Mouse (Mus musculus): ENCODE measurements around the gene Mavs. TPM values are rescaled to one million over a fixed set of nuclear protein-coding genes. Genes with fewer than 3 reads are reported as not detected.

The Mavs gene
- polyA plus RNA-seq, 1 experiment from 2014 or later = 14.1 TPM

DNA sequence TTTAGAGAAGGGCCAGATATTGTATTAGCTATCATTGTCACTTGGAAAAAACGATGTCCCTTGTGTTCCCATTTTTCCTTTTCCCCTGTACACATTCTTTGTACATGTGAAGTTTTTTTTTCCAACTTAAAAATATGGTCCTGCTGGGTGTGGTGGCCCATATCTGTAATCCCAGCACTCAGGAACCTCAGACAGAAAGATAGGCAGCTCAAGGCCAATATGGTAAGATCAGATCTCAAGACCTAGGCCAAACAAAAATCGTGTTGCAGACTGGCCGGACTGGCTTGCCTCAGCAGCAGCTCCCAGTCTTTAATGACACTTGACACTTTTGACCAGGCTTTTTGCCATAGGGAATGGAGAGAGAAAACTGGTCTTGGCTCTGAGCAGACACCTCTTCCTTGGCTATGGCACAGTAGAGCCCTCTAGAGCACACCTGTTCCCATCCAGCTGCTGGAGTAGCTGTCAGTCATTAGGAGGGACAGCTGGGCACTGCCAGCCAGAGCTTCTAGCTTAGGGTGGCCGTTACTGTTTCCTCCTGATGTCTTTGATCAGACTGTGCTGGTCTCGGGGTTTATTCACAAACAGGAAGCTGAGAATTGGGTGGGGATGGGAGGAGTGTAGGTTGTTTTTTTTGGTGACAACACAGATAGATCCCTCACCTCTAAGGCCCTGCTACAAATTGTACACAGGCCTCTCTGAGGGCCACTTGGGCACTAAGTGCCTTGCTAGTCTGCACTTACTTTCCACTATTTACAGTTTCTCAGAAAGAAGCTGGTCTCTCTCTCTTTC, 44.1 kb upstream of the Mavs start:
- peak; percentile 26 for ATAC-seq
- TF ChIP-seq EP300 (IDR thresholded peaks at IDR 0.05) = peak; percentile 49; the same call in 1 of the 2 replicates
- TF ChIP-seq CTCF (IDR thresholded peaks at IDR 0.05) = no peak
- Histone ChIP-seq H3K9ac (replicated peaks; ENCODE audit: low read depth) (no peak overlapping the region), H3K4me2 (replicated peaks; ENCODE audit: low read depth, low read length) (0 out of 2 replicates have a peak overlapping the region, but pooled peaks have one; percentile 3), H3K9me3 (ENCODE audit: low read length) (no peaks in the 10 kb centered on the region), H3K4me1 (ENCODE audit: insufficient read depth, low read depth, low read length) (peaks cover 22% of the 10 kb centered on the region), H3K4me3 (ENCODE audit: low read depth, low read length) (no peak overlapping the region), H3K27ac (ENCODE audit: low read length) (peak overlapping the region; percentile 76), H3K36me3 (ENCODE audit: insufficient read depth, low read length) (peaks cover 8% of the 10 kb centered on the region; the same call in 1 of the 2 replicates), H3K27me3 (replicated peaks; ENCODE audit: insufficient read depth, low read length) (no peaks in the 10 kb centered on the region)
- peak; percentile 48 for DNase-seq (ENCODE audit: low spot score)
- WGBS = 32% methylated on average over 5 of the region's 5 CpGs

DNA sequence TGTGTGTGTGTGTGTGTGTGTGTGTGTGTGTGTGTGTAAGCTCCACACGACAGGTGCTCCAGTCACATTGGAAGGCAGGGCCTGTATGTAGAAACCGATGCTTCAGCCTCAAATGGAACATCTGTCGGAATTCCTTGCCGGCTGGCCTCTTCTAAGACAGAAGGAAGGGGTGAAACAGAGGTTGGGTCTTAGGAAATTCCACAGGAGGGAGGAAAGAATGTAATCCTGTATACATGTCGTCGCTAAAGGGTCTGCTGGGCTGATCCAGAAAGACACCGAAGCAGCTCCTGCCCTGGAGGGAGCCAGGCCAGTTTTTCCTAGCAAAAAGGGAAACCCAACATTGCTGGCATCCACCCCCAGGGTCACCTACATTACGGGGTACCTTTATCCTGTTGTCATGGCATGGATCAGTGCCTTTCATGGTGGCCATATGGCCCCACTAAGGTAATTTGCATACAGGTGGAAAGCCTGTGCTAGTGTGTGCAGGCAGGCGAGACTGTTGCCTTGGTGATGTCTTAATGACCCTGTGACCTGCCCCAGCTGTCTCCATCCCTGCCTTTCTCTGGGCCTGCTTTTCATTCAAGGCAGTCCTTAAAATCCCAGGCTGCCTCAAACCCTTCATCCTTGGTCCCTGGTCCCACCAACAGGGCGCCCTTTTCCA, 43.4 kb upstream of the Mavs start:
- no peak overlapping the region for H3K9ac ChIP-seq (replicated peaks; ENCODE audit: low read depth)
- H3K27ac ChIP-seq (ENCODE audit: low read length) = peak overlapping the region; percentile 76
- ATAC-seq (peak; percentile 19), DNase-seq (ENCODE audit: low spot score) (peak; percentile 46)
- TF ChIP-seq EP300 (IDR thresholded peaks at IDR 0.05) (no peak), CTCF (IDR thresholded peaks at IDR 0.05) (no peak)
- 40% methylated on average over 10 of the region's 10 CpGs for WGBS
- H3K4me1 ChIP-seq (ENCODE audit: insufficient read depth, low read depth, low read length) = peaks cover 22% of the 10 kb centered on the region
- no peak overlapping the region for H3K4me3 ChIP-seq (ENCODE audit: low read depth, low read length)
- no peaks in the 10 kb centered on the region for H3K9me3 ChIP-seq (ENCODE audit: low read length)
- H3K4me2 ChIP-seq (replicated peaks; ENCODE audit: low read depth, low read length) = 0 out of 2 replicates have a peak overlapping the region, but pooled peaks have one; percentile 17
- no peaks in the 10 kb centered on the region for H3K27me3 ChIP-seq (replicated peaks; ENCODE audit: insufficient read depth, low read length)
- H3K36me3 ChIP-seq (ENCODE audit: insufficient read depth, low read length) = peaks cover 8% of the 10 kb centered on the region; the same call in 1 of the 2 replicates

DNA sequence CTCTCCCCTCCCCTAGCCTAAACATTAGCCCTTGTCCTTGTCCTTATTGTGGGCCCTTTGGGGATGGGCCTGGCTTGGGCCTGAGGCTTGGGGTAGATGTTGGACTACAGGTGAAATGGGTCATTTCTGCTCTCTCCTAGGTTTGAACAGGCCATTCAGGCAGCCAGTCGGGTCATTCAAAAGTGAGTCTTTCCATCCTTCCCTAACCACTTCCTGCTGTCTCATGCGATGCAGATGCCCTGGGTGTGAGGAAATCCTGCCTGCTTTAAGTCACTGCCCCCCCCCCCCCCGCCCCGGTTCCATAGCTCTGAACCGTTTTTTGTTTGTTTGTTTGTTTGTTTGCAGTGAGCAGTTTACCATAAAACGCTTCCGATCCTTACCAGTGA, 42.9 kb upstream of the Mavs start:
- ATAC-seq (no peak), DNase-seq (ENCODE audit: low spot score) (no peak)
- no peak overlapping the region for H3K4me3 ChIP-seq (ENCODE audit: low read depth, low read length)
- TF ChIP-seq EP300 (IDR thresholded peaks at IDR 0.05) (no peak), CTCF (IDR thresholded peaks at IDR 0.05) (no peak)
- peaks cover 22% of the 10 kb centered on the region for H3K4me1 ChIP-seq (ENCODE audit: insufficient read depth, low read depth, low read length)
- no peak overlapping the region for H3K4me2 ChIP-seq (replicated peaks; ENCODE audit: low read depth, low read length)
- H3K9ac ChIP-seq (replicated peaks; ENCODE audit: low read depth) = no peak overlapping the region
- no peaks in the 10 kb centered on the region for H3K9me3 ChIP-seq (ENCODE audit: low read length)
- H3K27me3 ChIP-seq (replicated peaks; ENCODE audit: insufficient read depth, low read length) = no peaks in the 10 kb centered on the region
- H3K36me3 ChIP-seq (ENCODE audit: insufficient read depth, low read length) = peaks cover 8% of the 10 kb centered on the region; the same call in 1 of the 2 replicates
- H3K27ac ChIP-seq (ENCODE audit: low read length) = peak overlapping the region; percentile 76; the same call in 1 of the 2 replicates
- 78% methylated on average over 6 of the region's 7 CpGs for WGBS

DNA sequence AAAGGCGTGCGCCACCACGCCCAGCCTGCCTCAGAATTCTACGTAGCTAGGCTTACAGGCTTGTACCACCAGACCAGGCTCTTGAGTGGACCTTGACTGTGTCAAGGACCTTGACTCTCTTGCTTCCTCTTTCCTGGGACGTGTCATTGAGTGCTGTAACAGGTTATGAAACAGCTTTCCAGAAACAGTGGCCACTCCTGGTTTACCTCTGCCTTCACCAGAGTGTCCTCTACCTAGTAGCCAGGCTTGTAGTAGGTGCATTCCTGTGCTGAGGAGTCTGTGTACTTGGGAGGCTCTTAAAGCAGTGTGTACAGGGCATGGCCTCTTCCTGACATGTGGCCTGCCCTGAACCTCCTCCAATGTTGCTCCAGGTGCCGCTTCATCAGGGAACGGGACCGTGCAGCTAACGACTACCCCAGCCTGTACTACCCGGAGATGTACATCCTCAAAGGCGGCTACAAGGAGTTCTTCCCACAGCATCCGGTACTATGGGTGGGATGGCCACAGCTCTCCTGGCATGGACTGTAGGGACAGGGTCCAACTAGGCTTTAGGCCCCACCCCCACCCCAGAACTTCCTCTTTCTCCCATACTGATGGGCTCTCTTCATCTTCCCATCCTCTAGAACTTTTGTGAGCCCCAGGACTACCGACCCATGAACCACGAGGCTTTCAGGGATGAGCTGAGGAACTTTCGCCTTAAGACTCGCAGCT, 37.1 kb upstream of the Mavs start:
- Histone ChIP-seq H3K27ac (ENCODE audit: low read length) (peak overlapping the region; percentile 72), H3K9ac (replicated peaks; ENCODE audit: low read depth) (no peak overlapping the region), H3K36me3 (ENCODE audit: insufficient read depth, low read length) (peaks cover 5% of the 10 kb centered on the region; the same call in 1 of the 2 replicates), H3K9me3 (ENCODE audit: low read length) (no peaks in the 10 kb centered on the region), H3K4me1 (ENCODE audit: insufficient read depth, low read depth, low read length) (no peaks in the 10 kb centered on the region), H3K27me3 (replicated peaks; ENCODE audit: insufficient read depth, low read length) (no peaks in the 10 kb centered on the region), H3K4me2 (replicated peaks; ENCODE audit: low read depth, low read length) (peak overlapping the region; percentile 18; the same call in 1 of the 2 replicates), H3K4me3 (ENCODE audit: low read depth, low read length) (no peak overlapping the region)
- ATAC-seq (peak; percentile 99), DNase-seq (ENCODE audit: low spot score) (peak; percentile 96)
- TF ChIP-seq EP300 (IDR thresholded peaks at IDR 0.05) (peak; percentile 96), CTCF (IDR thresholded peaks at IDR 0.05) (no peak)
- 61% methylated on average over 16 of the region's 16 CpGs for WGBS

DNA sequence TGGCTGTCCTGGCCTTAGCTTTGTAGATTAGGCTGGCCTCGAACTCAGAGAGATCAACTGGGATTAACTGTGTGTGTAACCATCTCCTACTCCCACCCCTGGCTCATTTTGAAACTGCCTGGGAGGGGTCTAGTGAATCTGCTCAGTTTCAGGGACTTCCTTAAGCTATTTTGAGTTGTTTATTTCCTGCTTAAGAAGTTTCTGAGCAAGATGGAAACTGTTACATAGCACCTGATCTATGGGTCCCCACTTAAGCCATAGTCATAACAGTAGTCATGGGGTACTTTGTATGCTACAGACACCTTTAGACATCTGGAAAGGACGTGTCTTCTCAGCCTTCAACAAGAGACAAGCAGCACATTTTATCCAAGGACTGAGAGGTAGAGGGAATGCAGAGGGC, 33.2 kb upstream of the Mavs start:
- H3K27me3 ChIP-seq (replicated peaks; ENCODE audit: insufficient read depth, low read length) = no peaks in the 10 kb centered on the region

DNA sequence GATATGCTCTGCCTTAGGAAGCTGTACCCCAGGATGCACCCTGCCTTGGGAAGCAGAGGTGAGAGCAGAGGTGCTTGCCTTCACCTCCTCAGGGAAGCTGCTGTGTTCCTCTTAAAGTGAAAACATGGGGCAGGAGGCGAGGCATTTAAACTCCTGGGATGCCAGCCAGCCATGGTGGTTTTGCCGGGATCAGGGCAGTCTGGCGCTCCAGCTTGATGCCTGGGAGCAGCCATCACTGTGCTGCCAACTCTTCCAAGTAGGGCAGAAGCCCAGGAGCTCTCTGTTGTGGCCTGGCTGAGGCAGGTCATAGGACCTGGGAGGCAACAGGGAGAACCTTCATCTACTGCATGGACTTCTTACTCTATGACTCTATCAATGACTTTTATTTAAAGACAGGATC, 32.6 kb upstream of the Mavs start:
- no peaks in the 10 kb centered on the region for H3K9me3 ChIP-seq (ENCODE audit: low read length)
- DNase-seq (ENCODE audit: low spot score) = no peak
- H3K9ac ChIP-seq (replicated peaks; ENCODE audit: low read depth) = no peak overlapping the region
- no peaks in the 10 kb centered on the region for H3K27me3 ChIP-seq (replicated peaks; ENCODE audit: insufficient read depth, low read length)
- H3K27ac ChIP-seq (ENCODE audit: low read length) = no peak overlapping the region
- no peaks in the 10 kb centered on the region for H3K36me3 ChIP-seq (ENCODE audit: insufficient read depth, low read length)
- H3K4me3 ChIP-seq (ENCODE audit: low read depth, low read length) = no peak overlapping the region
- 90% methylated on average over 3 of the region's 3 CpGs for WGBS
- no peak for TF ChIP-seq EP300 (IDR thresholded peaks at IDR 0.05)
- TF ChIP-seq CTCF (IDR thresholded peaks at IDR 0.05) = no peak
- H3K4me1 ChIP-seq (ENCODE audit: insufficient read depth, low read depth, low read length) = peaks cover 13% of the 10 kb centered on the region; the same call in 1 of the 2 replicates
- no peak for ATAC-seq
- no peak overlapping the region for H3K4me2 ChIP-seq (replicated peaks; ENCODE audit: low read depth, low read length)

More for the DNA sequence above, 33.2 kb upstream of the Mavs start:
- H3K27ac ChIP-seq (ENCODE audit: low read length) = no peak overlapping the region
- no peak overlapping the region for H3K9ac ChIP-seq (replicated peaks; ENCODE audit: low read depth)
- no peaks in the 10 kb centered on the region for H3K9me3 ChIP-seq (ENCODE audit: low read length)
- H3K4me1 ChIP-seq (ENCODE audit: insufficient read depth, low read depth, low read length) = peaks cover 12% of the 10 kb centered on the region; the same call in 1 of the 2 replicates
- no peak for DNase-seq (ENCODE audit: low spot score)
- no peak overlapping the region for H3K4me3 ChIP-seq (ENCODE audit: low read depth, low read length)
- H3K4me2 ChIP-seq (replicated peaks; ENCODE audit: low read depth, low read length) = no peak overlapping the region
- no peak for TF ChIP-seq EP300 (IDR thresholded peaks at IDR 0.05)
- TF ChIP-seq CTCF (IDR thresholded peaks at IDR 0.05) = no peak
- WGBS = 74% methylated on average over 2 of the region's 2 CpGs
- ATAC-seq = no peak
- H3K36me3 ChIP-seq (ENCODE audit: insufficient read depth, low read length) = no peaks in the 10 kb centered on the region

Data from lung, postnatal 0 days (tissue).